Mouse (Mus musculus) CH12.LX (cell line): ENCODE results near the gene Hsd3b7.

Experiments used
- BHLHE40 ChIP-seq: IDR thresholded peaks from 2 replicates; pipeline ENCODE4 v1.6.1; 2011; ENCODE audit warnings: mild to moderate bottlenecking, low read depth, low read length, improper control_type of control experiment
- EP300 ChIP-seq: IDR thresholded peaks from 2 replicates; pipeline ENCODE4 v1.6.1; 2011; ENCODE audit warnings: low read length, improper control_type of control experiment
- MAX ChIP-seq: IDR thresholded peaks from 2 replicates; pipeline ENCODE4 v1.6.1; 2011; ENCODE audit warnings: low read length, improper control_type of control experiment

DNA sequence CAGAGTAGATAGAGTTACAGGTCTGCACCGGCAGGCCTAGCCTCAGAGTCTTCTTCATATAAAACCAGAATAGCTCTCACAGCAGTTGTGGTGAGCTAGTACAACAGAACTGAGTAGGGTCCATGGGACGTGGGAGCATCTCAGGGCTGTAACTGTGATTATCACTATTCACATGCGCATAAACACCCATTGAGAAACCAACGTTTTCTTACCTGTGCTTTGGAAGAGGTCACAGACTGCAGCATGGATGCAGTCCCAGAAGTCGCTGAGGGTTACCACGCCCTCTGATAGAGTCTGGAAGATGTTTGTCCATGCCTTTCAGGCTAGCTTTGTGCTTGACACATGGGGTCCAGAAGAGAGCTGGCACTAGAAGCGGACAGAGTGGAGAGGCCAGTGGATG is 46.7 kb upstream of the Hsd3b7 start:
- TF ChIP-seq MAX (no peak), EP300 (no peak), BHLHE40 (no peak)
